Mouse (Mus musculus) MEL (cell line): ENCODE measurements at regions not wholly inside any gene's neighbourhood (a gene's known extent, or its start where the extent isn't known, plus 50 kb on each side); places are given as distances from the start of the nearest gene placed in this dataset.

Experiments used
- CHD1 ChIP-seq: IDR thresholded peaks from 2 replicates; pipeline ENCODE4 v1.6.1; 2012; ENCODE audit warnings: low read depth, mild to moderate bottlenecking, inconsistent platforms, low read length, improper control_type of control experiment
- CTCF ChIP-seq, 3 experiments: IDR thresholded peaks in 2 of 3; conservative IDR thresholded peaks in 1 of 3; 2 replicates each; pipeline ENCODE4 v1.5.1; 2011 to 2012; ENCODE audit warnings: low read length in 3 of 3, low read depth in 2 of 3, mild to moderate bottlenecking in 2 of 3, improper control_type of control experiment in 1 of 3, inconsistent platforms in 1 of 3, mixed read lengths in 1 of 3, moderate library complexity in 1 of 3; ENCODE audit not compliant: control insufficient read depth in 1 of 3, insufficient read depth in 1 of 3, poor library complexity in 1 of 3, severe bottlenecking in 1 of 3
- GABPA ChIP-seq: IDR thresholded peaks from 2 replicates; pipeline ENCODE4 v1.6.1; 2012; ENCODE audit warnings: low read depth, mild to moderate bottlenecking, inconsistent platforms, low read length, improper control_type of control experiment, moderate library complexity
- MAX ChIP-seq: IDR thresholded peaks from 2 replicates; pipeline ENCODE4 v1.6.1; 2011; ENCODE audit warnings: low read length, improper control_type of control experiment
- MAZ ChIP-seq: IDR thresholded peaks from 2 replicates; pipeline ENCODE4 v1.6.1; 2012; ENCODE audit warnings: low read depth, mild to moderate bottlenecking, inconsistent platforms, low read length, improper control_type of control experiment
- NRF1 ChIP-seq: IDR thresholded peaks from 2 replicates; pipeline ENCODE4 v1.6.1; 2014; ENCODE audit warnings: low read depth, mild to moderate bottlenecking, inconsistent platforms, low read length, improper control_type of control experiment, moderate library complexity; ENCODE audit not compliant: poor library complexity, insufficient read depth, severe bottlenecking
- POLR2A ChIP-seq, 2 experiments: IDR thresholded peaks; 2 replicates each; pipeline ENCODE4 v1.6.1; 2011 to 2012; ENCODE audit warnings: low read length in 2 of 2, mild to moderate bottlenecking in 2 of 2, control low read depth in 1 of 2, improper control_type of control experiment in 1 of 2, low read depth in 1 of 2, moderate library complexity in 1 of 2; ENCODE audit not compliant: control insufficient read depth in 1 of 2, insufficient read depth in 1 of 2, poor library complexity in 1 of 2
- RAD21 ChIP-seq: IDR thresholded peaks from 2 replicates; pipeline ENCODE4 v1.6.1; 2011; ENCODE audit warnings: mild to moderate bottlenecking, low read depth, low read length, improper control_type of control experiment
- SMC3 ChIP-seq: IDR thresholded peaks from 2 replicates; pipeline ENCODE4 v1.6.1; 2011; ENCODE audit warnings: low read depth, low read length, improper control_type of control experiment
- TAL1 ChIP-seq: IDR thresholded peaks from 2 replicates; pipeline ENCODE4 v1.6.1; 2012; ENCODE audit warnings: mild to moderate bottlenecking, inconsistent platforms, low read length, moderate library complexity, mixed read lengths
- USF2 ChIP-seq, 2 experiments: IDR thresholded peaks; 2 replicates each; pipeline ENCODE4 v1.6.1; 2011 to 2012; ENCODE audit warnings: improper control_type of control experiment in 2 of 2, low read length in 2 of 2, borderline replicate concordance in 1 of 2, inconsistent platforms in 1 of 2, low read depth in 1 of 2, mild to moderate bottlenecking in 1 of 2; ENCODE audit not compliant: insufficient read depth in 1 of 2

DNA sequence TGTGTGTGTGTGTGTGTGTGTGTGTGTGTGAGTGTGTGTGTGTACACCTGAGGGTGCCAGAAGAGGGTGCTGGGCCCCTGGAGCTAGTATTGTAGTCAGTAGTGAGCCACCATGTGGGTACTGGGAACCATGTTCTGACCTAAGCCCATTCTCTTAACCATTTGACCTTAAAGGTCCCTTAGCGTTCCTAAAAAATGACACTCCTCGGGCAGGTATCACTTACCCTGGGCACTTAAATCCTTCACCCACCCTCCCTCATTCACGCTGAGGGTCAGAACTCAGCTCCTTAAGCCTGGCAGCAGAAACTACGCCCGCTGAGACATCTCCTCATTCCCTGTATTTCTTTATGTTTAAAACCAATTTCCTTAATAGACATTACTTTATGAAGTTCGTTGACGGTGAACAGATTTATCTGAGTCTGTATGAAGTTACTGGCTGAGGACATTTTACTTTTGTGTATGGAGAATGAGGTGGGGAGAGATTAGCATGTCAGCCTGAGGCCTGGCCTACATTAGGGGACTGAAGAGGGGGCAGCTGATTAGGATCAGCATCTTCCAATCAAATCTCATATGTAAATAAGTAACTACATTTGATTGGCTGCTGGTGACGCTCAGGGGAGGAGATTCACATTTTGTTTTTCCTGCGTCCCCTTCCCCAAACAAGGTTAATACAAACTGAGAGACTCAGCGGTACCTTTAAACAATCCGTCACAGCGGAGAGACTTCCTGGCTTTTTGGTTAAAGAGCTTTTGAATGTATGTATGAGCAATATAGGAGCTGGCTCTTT is 61.8 kb upstream of the Gadl1 start:
- TF ChIP-seq SMC3 (no peak), GABPA (no peak), POLR2A (IDR thresholded peaks at IDR 0.05; ENCODE audit: control insufficient read depth in 1 of 2, insufficient read depth in 1 of 2, low read depth in 1 of 2, low read length in 2 of 2, poor library complexity in 1 of 2) (no peak), CTCF (IDR thresholded peaks at IDR 0.05 in 2 of 3, conservative IDR thresholded peaks at IDR 0.05 in 1 of 3; ENCODE audit: control insufficient read depth in 1 of 3, insufficient read depth in 1 of 3, low read depth in 2 of 3, low read length in 3 of 3, poor library complexity in 1 of 3, severe bottlenecking in 1 of 3) (no peak), USF2 (IDR thresholded peaks at IDR 0.05; ENCODE audit: borderline replicate concordance in 1 of 2, insufficient read depth in 1 of 2, low read depth in 1 of 2, low read length in 2 of 2) (no peak), RAD21 (no peak), CHD1 (no peak), TAL1 (no peak), MAZ (no peak), NRF1 (no peak), MAX (no peak)
